Mouse (Mus musculus): ENCODE measurements around the gene Rps24.
"Not testable (repeated sequence)": the region's sequence is repeated elsewhere in the genome, so short reads cannot be mapped to it uniquely, and the experiment has no call there.

The Rps24 gene

GRCm38 (mm10) chr14:24486773-24487227 is at the start of gene Rps24, which contains the start of gene Polr3a:
TSS of gene Rps24 (plus strand) at chr14:24487125.
TSS of gene Polr3a (minus strand) at chr14:24487058.
- DNase-seq (ENCODE audit: low read depth, low spot score): peak; percentile 91

DNA sequence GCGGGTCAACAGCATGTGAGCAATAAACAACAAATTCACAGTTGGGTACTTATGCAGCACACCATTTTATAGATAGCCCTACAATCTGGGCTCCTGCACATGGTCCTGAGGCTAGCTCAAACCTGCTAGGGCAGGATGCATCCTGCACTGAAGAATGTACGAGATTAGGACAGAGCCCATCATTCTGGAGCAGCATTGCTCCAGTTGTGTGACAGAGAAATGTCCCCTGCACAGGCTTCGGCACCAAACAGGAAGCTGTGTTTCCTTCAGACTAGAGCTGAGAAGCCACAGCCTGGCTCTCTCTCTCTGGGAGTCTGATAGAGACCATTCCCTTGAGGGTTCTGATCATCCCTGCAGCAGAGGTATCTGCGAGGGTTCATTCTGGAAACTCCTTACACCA is 43.4 kb upstream of the Rps24 start:
- not testable (repeated sequence) for DNase-seq (ENCODE audit: low read depth, low spot score)

GRCm38 (mm10) chr14:24458191-24458590 is 28.7 kb upstream of the Rps24 start:
- DNase-seq (ENCODE audit: low read depth, low spot score): no peak

DNA sequence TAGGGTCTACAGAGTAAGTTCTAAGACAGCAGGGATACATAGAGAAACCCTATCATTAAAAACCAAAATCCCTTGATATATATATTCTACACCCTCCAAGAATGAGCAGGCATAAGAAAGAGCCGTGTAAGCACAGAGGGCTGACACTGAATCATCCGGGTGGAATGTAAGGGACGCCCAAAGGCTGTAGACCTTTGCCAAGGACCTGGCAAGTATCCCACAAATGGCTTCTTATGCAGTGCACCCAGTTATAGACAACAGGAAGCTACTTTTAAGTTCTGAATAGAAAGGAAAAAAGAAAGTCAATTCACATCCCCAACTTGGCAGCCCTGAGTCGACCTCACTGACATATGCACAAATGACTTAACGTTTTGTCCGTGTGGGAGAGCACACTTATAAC is 18.1 kb upstream of the Rps24 start:
- no peak for DNase-seq (ENCODE audit: low read depth, low spot score)

- DNase-seq (ENCODE audit: low read depth, low spot score): no peak
Measured at GRCm38 (mm10) chr14:24486241-24486767, 621 bp upstream of the Rps24 start.

GRCm38 (mm10) chr14:24489772-24490171 is 2.8 kb downstream of the Rps24 start:
- not testable (repeated sequence) for DNase-seq (ENCODE audit: low read depth, low spot score)

DNA sequence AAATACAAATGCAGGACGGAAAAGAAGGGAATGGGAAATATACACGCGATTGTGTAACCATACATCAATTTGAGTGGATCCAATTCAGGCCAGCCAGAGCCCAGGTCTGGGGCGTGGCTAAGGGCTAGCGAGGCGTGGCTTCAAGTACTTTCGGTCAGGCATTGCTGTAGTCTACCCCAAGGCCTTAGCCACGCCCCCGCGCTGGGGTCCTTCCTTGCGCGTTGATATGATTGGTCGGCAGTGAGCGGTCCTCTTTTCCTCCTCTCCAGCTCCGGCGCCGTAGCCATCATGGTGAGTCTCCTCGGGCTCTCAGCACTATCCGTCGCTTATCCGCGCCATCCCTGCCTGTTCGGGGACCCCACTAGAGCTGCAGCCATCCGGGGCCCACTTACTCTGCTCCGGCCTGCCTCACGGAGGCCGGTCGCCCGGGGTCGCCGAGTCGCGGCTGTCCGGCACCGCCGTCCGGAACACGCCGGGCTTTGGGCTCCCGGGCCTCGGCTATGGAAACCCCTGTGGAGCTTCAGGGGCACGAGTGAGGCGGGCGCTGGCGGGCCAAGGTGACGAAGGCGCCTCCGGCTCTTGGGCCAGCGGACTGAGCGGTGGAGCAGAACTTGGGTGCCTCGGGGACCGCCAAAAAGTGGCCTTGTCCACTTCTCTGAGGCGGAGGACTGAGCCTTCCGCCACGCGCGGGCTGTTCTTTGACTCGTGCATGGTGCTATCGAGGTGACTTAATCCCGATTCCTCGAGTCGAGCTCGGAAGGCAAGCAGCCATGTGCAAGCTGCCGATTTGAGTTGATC is 3.7 kb downstream of the Rps24 start:
- DNase-seq (ENCODE audit: low read depth, low spot score): peak; percentile 96

- DNase-seq (ENCODE audit: low read depth, low spot score): no peak
Measured at GRCm38 (mm10) chr14:24491266-24491981, 4.5 kb downstream of the Rps24 start.

DNA sequence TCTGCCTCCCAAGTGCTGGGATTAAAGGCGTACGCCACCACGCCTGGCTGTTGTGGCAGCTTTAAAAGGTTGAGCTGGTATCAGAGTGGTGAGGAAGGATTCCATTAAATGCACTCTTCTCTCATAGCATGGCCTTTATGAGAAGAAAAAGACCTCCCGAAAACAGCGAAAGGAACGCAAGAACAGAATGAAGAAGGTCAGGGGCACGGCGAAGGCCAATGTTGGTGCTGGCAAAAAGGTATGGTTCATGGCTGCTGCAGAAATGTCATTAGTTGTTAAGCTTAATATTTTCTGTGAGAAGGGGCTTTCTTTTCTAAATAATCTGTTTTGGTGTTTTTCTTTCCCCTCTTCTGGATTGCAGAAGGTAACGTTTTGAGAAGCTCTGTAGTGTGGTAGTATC is 6.3 kb downstream of the Rps24 start:
- DNase-seq (ENCODE audit: low read depth, low spot score): no peak

DNA sequence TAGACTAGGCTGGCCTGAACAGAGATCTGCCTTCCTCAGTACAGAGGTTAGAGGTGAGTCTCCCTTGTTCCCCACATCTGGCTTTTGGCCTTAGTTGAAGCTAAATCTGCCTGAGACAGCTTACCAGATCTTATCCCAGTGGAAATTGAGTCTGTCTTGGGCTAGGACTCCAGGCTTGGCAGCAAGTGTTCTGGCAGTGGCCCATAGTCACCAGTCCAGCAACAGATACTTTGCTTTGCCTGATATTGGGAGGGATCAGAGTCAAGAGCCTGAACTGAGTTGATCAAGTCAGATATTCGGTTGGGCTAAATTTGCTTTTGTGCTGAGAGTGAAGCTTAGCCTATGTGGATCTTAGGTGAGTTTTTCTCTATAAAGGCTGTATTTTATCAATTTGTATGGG is 9.6 kb downstream of the Rps24 start:
- DNase-seq (ENCODE audit: low read depth, low spot score): peak; percentile 61

DNA sequence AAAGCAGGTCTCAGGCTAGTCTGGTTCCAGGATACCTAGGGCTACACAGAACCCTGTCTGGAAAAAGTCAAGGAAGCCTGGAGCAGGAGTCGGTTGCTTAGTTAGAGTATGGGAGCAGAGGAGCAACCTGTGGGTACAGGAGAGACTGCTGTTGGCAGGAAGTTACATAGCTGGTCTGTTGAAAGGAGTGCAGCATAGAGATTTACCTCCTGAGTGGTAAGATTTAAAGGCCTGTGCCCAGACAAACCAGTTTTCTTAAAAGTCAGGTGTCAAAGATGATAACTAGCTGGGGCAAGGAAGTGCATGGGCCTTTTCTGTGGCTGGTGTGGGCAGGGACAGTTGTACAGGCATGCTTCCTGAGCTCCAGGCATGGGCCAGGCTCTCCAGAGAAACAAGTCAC is 10.5 kb downstream of the Rps24 start:
- DNase-seq (ENCODE audit: low read depth, low spot score): no peak

DNA sequence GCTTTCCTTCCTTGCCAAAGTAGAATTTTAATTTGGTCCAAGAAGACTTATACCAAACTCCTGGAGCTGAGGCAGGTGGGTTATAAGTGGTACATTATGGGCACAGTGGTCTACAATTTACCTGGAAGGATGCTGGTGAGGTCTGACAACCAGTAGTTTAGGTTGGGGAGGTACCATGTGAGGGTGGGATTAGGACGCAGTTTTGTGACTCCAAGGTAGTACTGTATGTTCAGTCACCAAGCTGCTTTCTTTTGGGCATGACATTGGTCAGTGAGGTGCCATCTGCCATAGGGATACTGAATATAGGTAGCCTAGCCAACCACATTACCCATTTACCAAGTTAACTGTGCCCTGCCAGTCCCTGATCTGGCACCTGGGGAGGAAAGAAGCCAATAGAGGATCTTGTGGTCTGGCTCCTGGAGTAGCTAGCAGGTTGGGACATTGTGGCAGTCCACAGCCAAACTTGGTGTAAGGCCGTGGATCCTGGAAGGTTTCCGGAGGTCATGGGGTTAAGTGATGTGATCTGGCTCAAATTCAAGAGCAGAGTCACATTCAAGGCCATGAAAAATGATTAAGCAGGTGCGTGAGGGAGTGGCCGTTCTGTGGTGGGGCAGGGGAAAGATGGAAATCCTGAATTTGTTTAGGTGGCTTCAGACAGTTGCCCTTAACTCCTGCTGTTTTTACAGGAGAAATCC is 11.8 kb downstream of the Rps24 start:
- DNase-seq (ENCODE audit: low read depth, low spot score): no peak

- no peak for DNase-seq (ENCODE audit: low read depth, low spot score)
Measured at GRCm38 (mm10) chr14:24499478-24499877, 12.6 kb downstream of the Rps24 start.

GRCm38 (mm10) chr14:24500091-24500844 is 13.3 kb downstream of the Rps24 start:
- DNase-seq (ENCODE audit: low read depth, low spot score): peak; percentile 58

DNA sequence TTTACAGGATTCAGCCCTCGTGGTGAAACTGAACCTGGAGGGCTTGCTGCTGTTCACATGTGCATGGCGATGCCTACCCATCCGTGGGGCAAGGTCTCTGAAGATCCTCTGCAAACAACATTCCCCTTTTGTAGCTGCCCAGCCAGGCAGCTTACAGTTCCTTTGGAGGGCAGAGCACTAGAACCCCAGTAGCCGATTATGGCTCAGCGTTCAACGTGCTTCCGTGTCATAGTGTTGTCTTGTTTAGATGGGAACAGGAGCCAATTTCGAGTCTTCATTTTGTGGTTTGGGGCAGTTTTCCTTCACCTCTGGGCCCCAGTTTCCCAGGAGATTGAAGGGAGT is 13.9 kb downstream of the Rps24 start:
- DNase-seq (ENCODE audit: low read depth, low spot score): no peak

GRCm38 (mm10) chr14:24501256-24501655 is 14.3 kb downstream of the Rps24 start:
- DNase-seq (ENCODE audit: low read depth, low spot score): no peak

GRCm38 (mm10) chr14:24507452-24508069 is 20.6 kb downstream of the Rps24 start:
- DNase-seq (ENCODE audit: low read depth, low spot score): no peak

DNA sequence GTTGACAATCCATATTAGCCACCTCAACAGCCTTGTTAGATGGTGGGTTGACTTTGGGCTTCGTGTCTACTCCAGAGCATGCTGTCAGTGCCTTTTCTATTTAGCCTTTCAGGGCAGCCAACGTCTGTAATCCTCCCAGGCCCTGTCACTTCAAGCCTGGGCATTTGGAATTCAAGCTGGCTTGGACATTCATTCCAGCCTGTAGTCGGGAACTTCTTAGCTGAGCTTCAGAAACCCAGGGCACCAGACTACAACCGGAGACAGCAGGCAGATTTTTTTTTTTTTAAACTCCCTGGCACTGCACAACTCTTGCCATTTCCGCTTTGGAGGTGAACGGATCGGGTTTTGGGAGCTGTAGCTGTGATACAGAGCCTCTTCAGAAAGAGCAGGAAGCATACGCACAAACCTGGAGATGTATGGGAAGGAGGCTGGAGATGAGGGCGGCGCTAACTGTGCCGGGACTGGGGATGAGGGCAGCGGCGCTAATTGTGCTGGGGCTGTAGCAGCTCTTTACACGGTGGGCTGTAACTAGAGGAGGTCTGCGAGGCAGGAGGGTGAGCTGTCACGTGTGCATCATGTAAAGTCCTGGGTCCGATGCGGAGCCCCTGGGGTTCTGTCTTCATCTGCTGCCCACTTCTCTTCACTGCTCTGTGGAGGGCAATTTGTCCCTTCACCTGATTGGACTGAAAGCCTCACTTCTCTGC is 21.3 kb downstream of the Rps24 start:
- no peak for DNase-seq (ENCODE audit: low read depth, low spot score)

GRCm38 (mm10) chr14:24509557-24509956 is 22.6 kb downstream of the Rps24 start:
- DNase-seq (ENCODE audit: low read depth, low spot score): no peak

GRCm38 (mm10) chr14:24510218-24510617 is 23.3 kb downstream of the Rps24 start:
- no peak for DNase-seq (ENCODE audit: low read depth, low spot score)

Measured in skeletal muscle tissue, adult 2 months (tissue).